28 mouse cellular contexts compared by ENCODE assay signal in the genomic region with DNA sequence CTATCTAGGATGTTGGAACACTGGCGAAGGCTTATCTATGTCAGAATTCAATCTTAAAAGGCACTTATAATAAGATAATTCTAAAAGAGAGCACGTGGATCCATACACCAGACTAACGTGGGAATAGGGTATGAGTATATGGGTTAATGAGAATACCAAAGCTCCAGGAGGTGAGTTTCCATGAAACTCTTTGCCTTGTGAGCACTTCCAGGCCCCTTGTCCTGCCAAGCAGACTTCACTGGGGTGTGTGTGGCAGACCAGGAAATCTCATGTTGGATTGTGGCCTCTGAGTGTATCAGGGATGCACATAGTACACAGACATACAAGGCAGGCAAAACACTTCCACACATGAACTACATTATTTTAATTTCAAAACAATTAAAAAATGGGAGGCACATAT. TPM values are rescaled to one million over a fixed set of nuclear protein-coding genes. Genes with fewer than 3 reads are reported as not detected.
"Had no signal": no experiment of that assay in that cellular context is flagged by ENCODE, and none has a peak within 500 bp of the region (broad histone marks: within the 10 kb centered on the region; RNA-seq: fewer than 3 reads in every experiment).

No protein-coding gene starts in this region.

RNA-seq across cellular contexts. Expression of gene Serpinb9g, which starts 0.7 kb away (rescaled TPM):
- polyA plus RNA-seq: limb, embryonic 10.5 days; limb, embryonic 11.5 days; limb, embryonic 12.5 days; limb, embryonic 13.5 days; limb, embryonic 15.5 days; liver, adult 2 months; liver, embryonic 11.5 days; liver, embryonic 12.5 days; liver, embryonic 13.5 days; liver, embryonic 14.5 days; liver, embryonic 15.5 days; liver, embryonic 16.5 days; liver, postnatal 0 days; lung, adult 2 months; lung, embryonic 14.5 days; lung, embryonic 15.5 days; lung, embryonic 16.5 days; lung, postnatal 0 days; macrophage; midbrain, embryonic 10.5 days; midbrain, embryonic 12.5 days; midbrain, embryonic 13.5 days; midbrain, embryonic 14.5 days; midbrain, embryonic 15.5 days; midbrain, embryonic 16.5 days; midbrain, postnatal 0 days; neural tube, embryonic 11.5 days; neural tube, embryonic 12.5 days had no signal
